Mouse (Mus musculus) lung, embryonic 14.5 days (tissue): ENCODE data around the gene Chpf. TPM values are rescaled to one million over a fixed set of nuclear protein-coding genes. Genes with fewer than 3 reads are reported as not detected.
A peak's percentile ranks its signal among the peaks of the same experiment; 100 is the strongest.

Source experiments
- ATAC-seq: fragments of 200-750 bp; cut with Nextera tagmentation; 2 replicates; pipeline ENCODE4 v1.8.0; 2017; ENCODE audit warnings: mild to moderate bottlenecking, moderate TSS enrichment, moderate library complexity; ENCODE audit not compliant: insufficient read depth
- DNase-seq: peaks from one replicate; pipeline ENCODE4 v3.0.0-alpha.2; 2015
- H3K27ac ChIP-seq: fragments of 300-500 bp; sonication (generic); 2 replicates; pipeline ENCODE4 v1.5.1; 2014; ENCODE audit warnings: low read depth, mild to moderate bottlenecking, moderate library complexity
- H3K27me3 ChIP-seq: fragments of 300-500 bp; sonication (generic); 2 replicates; pipeline ENCODE4 v1.6.1; 2014; ENCODE audit warnings: low read length, control low read depth; ENCODE audit not compliant: insufficient read depth
- H3K36me3 ChIP-seq: fragments of 300-500 bp; sonication (generic); 2 replicates; pipeline ENCODE4 v1.6.1; 2014; ENCODE audit warnings: control low read depth; ENCODE audit not compliant: insufficient read depth
- H3K4me1 ChIP-seq: fragments of 300-500 bp; sonication (generic); 2 replicates; pipeline ENCODE4 v1.6.1; 2014; ENCODE audit warnings: antibody characterized with exemption, control low read depth; ENCODE audit not compliant: insufficient read depth
- H3K4me2 ChIP-seq: fragments of 300-500 bp; sonication (generic); 2 replicates; pipeline ENCODE4 v1.6.1; 2014; ENCODE audit warnings: mild to moderate bottlenecking
- H3K4me3 ChIP-seq: fragments of 300-500 bp; sonication (generic); 2 replicates; pipeline ENCODE4 v1.5.1; 2014; ENCODE audit warnings: low read depth, low read length
- H3K9ac ChIP-seq: fragments of 300-500 bp; sonication (generic); 2 replicates; pipeline ENCODE4 v1.6.1; 2014
- H3K9me3 ChIP-seq: fragments of 300-500 bp; sonication (generic); 2 replicates; pipeline ENCODE4 v1.6.1; 2016; ENCODE audit warnings: low read depth, low read length, control low read depth
- CTCF ChIP-seq: IDR thresholded peaks from 2 replicates; pipeline ENCODE4 v1.5.1; 2016; ENCODE audit warnings: antibody characterized with exemption, low read depth
- WGBS: fragments of 180-500 bp; shearing (Covaris S2); extraction: QIAGEN DNeasy Blood & Tissue Kit; methylation state at CpG from one replicate; pipeline ENCODE4 v1.1.7; 2014; 5-methylcytosine and 5-hydroxymethylcytosine counted together
- polyA plus RNA-seq: library from polyadenylated mRNA; unstranded; fragments of >200 nt; fragmentation: Nextera tagmentation; extraction: Ambion mirVana; gene quantifications from 2 replicates; pipeline ENCODE4 v1.2.1, GENCODE M21; 2014

Chpf gene
- polyA plus RNA-seq, 1 experiment from 2014 or later: 35.1 TPM

- Histone ChIP-seq H3K4me2 (no peak overlapping the region), H3K9ac (no peak overlapping the region), H3K9me3 (no peaks in the 10 kb centered on the region), H3K36me3 (peaks cover 94% of the 10 kb centered on the region), H3K27ac (no peak overlapping the region), H3K4me1 (peaks cover 8% of the 10 kb centered on the region; the same call in 1 of the 2 replicates), H3K4me3 (no peak overlapping the region), H3K27me3 (no peaks in the 10 kb centered on the region)
- peak; percentile 51 for TF ChIP-seq CTCF
- DNase-seq (no peak), ATAC-seq (no peak)
- WGBS: 78% methylated on average over 7 of the region's 7 CpGs
These were observed 20.3 kb upstream of the Chpf start for GRCm38 (mm10) chr1:75499441-75499840.

GRCm38 (mm10) chr1:75498897-75499296, 19.8 kb upstream of the Chpf start:
- TF ChIP-seq CTCF: no peak
- Histone ChIP-seq H3K27ac (no peak overlapping the region), H3K4me1 (0 out of 2 replicates have a peak, but pooled peaks cover 2% of the 10 kb centered on the region), H3K4me3 (no peak overlapping the region), H3K4me2 (no peak overlapping the region), H3K9me3 (no peaks in the 10 kb centered on the region), H3K36me3 (peaks cover 89% of the 10 kb centered on the region), H3K9ac (no peak overlapping the region), H3K27me3 (no peaks in the 10 kb centered on the region)
- ATAC-seq (no peak), DNase-seq (no peak)
- WGBS: 77% methylated on average over 4 of the region's 4 CpGs

- H3K4me3 ChIP-seq: no peak overlapping the region
- 60% methylated on average over 12 of the region's 12 CpGs for WGBS
- DNase-seq: peak; percentile 83
- H3K4me1 ChIP-seq: no peaks in the 10 kb centered on the region
- no peaks in the 10 kb centered on the region for H3K27me3 ChIP-seq
- no peak overlapping the region for H3K9ac ChIP-seq
- H3K4me2 ChIP-seq: no peak overlapping the region
- H3K9me3 ChIP-seq: no peaks in the 10 kb centered on the region
- peaks cover 88% of the 10 kb centered on the region for H3K36me3 ChIP-seq
- no peak overlapping the region for H3K27ac ChIP-seq
- TF ChIP-seq CTCF: peak; percentile 87
- peak; percentile 39; the same call in 1 of the 2 replicates for ATAC-seq
These were observed 15.9 kb upstream of the Chpf start for GRCm38 (mm10) chr1:75494878-75495548.

- 53% methylated on average over 24 of the region's 24 CpGs for WGBS
- Histone ChIP-seq H3K27ac (no peak overlapping the region), H3K9ac (no peak overlapping the region), H3K4me3 (no peak overlapping the region), H3K4me2 (no peak overlapping the region), H3K9me3 (no peaks in the 10 kb centered on the region), H3K4me1 (peaks cover 5% of the 10 kb centered on the region; the same call in 1 of the 2 replicates), H3K36me3 (peaks cover 79% of the 10 kb centered on the region), H3K27me3 (peaks cover 10% of the 10 kb centered on the region; the same call in 1 of the 2 replicates)
- no peak for ATAC-seq
- no peak for TF ChIP-seq CTCF
- no peak for DNase-seq
These were observed 13.6 kb upstream of the Chpf start for GRCm38 (mm10) chr1:75492579-75493170.

GRCm38 (mm10) chr1:75490785-75491551, 11.9 kb upstream of the Chpf start:
- no peak for TF ChIP-seq CTCF
- WGBS: 83% methylated on average over 34 of the region's 34 CpGs
- H3K9ac ChIP-seq: no peak overlapping the region
- no peak for DNase-seq
- peaks cover 62% of the 10 kb centered on the region for H3K36me3 ChIP-seq
- H3K4me1 ChIP-seq: peaks cover 5% of the 10 kb centered on the region; the same call in 1 of the 2 replicates
- no peak overlapping the region for H3K27ac ChIP-seq
- H3K9me3 ChIP-seq: no peaks in the 10 kb centered on the region
- no peak overlapping the region for H3K4me2 ChIP-seq
- no peak overlapping the region for H3K4me3 ChIP-seq
- peaks cover 27% of the 10 kb centered on the region for H3K27me3 ChIP-seq
- ATAC-seq: no peak

- peak; percentile 38; the same call in 1 of the 2 replicates for TF ChIP-seq CTCF
- H3K36me3 ChIP-seq: peaks cover 40% of the 10 kb centered on the region
- H3K9ac ChIP-seq: no peak overlapping the region; the same call in 1 of the 2 replicates
- ATAC-seq: peak; percentile 71
- H3K4me1 ChIP-seq: peaks cover 5% of the 10 kb centered on the region; the same call in 1 of the 2 replicates
- peaks cover 59% of the 10 kb centered on the region for H3K27me3 ChIP-seq
- no peak overlapping the region for H3K27ac ChIP-seq
- peak overlapping the region; percentile 47 for H3K4me3 ChIP-seq
- no peaks in the 10 kb centered on the region for H3K9me3 ChIP-seq
- H3K4me2 ChIP-seq: peak overlapping the region; percentile 79
- under 1% methylated on average over 62 of the region's 62 CpGs for WGBS
- DNase-seq: peak; percentile 86
These were observed 8.5 kb upstream of the Chpf start for GRCm38 (mm10) chr1:75487405-75488161.
